Mouse (Mus musculus) lung, adult 2 months (tissue): ENCODE data around the gene E130308A19Rik.

ENCODE experiments used
- CTCF ChIP-seq: fragments of 200-500 bp; IDR thresholded peaks from 2 replicates; pipeline ENCODE4 v1.5.1; 2011; ENCODE audit warnings: mild to moderate bottlenecking, low read length, control low read depth; ENCODE audit not compliant: insufficient read depth
- POLR2A ChIP-seq: fragments of 200-500 bp; IDR thresholded peaks from 2 replicates; pipeline ENCODE4 v1.6.1; 2011; ENCODE audit warnings: low read depth, mild to moderate bottlenecking, control low read depth, low read length, borderline replicate concordance; ENCODE audit errors: extremely low read depth

- TF ChIP-seq CTCF, result no peak
- TF ChIP-seq POLR2A, result no peak
Measured at GRCm38 (mm10) chr4:59719481-59720355, 93.7 kb downstream of the E130308A19Rik start.
